Mouse (Mus musculus) yolk sac, embryonic 10.5 days (tissue): Measurements from ENCODE around the gene Gfpt1.

Source experiments
- DNase-seq: peaks from one replicate; pipeline ENCODE4 v3.0.0-alpha.2; 2017; ENCODE audit warnings: low spot score

The Gfpt1 gene

GRCm38 (mm10) chr6:87101281-87101954, 58.8 kb downstream of the Gfpt1 start:
- peak; percentile 59 for DNase-seq

DNA sequence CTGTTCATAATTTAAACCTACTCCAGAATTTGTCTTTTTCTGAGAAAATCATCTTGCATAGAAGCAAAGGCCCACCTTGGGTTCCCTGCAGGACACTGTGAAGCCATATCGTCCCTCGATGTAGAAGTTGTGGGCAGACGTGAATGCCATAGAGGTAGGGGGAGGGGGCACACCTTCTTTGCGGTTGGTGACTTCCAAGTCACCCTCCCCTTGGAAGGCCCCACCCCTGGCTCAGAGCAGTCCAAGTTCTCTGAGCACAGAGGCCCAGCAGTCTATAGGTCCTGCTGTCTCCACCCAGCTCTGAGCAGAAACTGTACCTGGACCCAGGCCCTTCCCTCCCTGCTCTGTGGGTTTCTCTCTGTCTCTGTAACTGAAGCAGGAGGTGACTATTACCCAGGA, 59.3 kb downstream of the Gfpt1 start:
- DNase-seq: no peak

DNA sequence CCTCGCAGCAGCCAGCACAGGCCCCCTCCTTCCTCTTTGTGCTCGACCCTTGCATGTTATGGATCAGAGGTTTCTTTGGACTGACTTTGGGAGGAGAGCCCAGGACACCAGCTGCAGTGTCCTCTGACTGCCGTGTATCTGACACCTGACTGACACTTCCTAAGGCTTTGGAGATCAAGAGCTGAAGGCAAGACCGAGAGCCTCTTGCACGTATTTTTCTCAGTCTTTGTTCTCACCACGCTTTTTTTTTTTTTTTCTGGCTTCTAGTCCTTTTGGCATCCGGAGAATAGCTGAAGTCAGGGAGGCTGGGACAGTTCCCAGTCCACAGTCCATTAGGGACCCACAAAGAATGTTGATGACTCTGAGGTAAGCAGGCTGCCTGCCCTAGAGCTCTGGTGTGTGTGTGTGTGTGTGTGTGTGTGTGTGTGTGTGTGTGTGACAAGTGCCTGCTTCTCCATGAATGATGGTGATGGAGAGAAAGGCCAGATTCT, 59.8 kb downstream of the Gfpt1 start:
- DNase-seq: no peak

GRCm38 (mm10) chr6:87103314-87103713, 60.7 kb downstream of the Gfpt1 start:
- no peak for DNase-seq

- DNase-seq: no peak
Measured at GRCm38 (mm10) chr6:87104123-87104796, 61.6 kb downstream of the Gfpt1 start, which contains the start of gene D6Ertd527e. Gene D6Ertd527e (plus strand): TSS chr6:87104746.

DNA sequence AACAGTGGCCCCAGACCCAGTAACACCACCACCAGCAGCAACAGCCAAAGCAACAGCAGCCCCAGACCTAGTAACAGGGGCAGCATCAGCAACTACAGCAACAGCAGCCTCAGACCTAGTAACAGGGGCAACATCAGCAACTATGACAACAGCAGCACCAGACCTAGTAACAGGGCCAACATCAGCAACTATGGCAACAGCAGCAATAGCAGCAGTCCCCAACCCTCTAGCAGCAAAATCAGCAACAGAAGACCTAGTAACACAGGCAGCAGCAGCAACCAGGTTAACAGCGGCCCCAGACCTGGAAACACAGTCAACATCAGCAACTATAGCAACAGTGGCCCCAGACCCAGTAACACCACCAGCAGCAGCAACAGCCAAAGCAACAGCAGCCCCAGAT, 68.8 kb downstream of the Gfpt1 start:
- DNase-seq: no peak

DNA sequence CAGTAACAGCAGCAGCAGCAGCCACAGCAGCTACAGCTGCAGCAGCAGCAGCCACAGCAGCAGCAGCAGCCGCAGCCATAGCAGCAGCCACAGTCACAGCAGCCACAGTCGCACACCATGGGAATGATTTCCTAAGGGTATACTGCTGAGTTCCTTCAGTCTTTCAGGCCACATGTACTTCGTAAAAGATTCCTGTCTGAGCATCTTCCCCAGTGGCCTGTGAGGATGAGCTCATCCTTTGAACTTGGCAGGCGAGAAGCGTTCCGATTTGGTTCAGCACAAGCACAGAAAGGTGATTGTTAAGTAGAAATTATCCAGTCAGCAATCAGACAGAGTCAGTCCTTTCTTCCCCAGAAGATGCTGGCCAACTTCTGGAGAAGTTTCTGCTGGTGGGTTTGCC, 69.5 kb downstream of the Gfpt1 start:
- DNase-seq: no peak

GRCm38 (mm10) chr6:87115981-87116380, 73.3 kb downstream of the Gfpt1 start:
- DNase-seq: no peak

GRCm38 (mm10) chr6:87116596-87116995, 74.0 kb downstream of the Gfpt1 start:
- no peak for DNase-seq

DNA sequence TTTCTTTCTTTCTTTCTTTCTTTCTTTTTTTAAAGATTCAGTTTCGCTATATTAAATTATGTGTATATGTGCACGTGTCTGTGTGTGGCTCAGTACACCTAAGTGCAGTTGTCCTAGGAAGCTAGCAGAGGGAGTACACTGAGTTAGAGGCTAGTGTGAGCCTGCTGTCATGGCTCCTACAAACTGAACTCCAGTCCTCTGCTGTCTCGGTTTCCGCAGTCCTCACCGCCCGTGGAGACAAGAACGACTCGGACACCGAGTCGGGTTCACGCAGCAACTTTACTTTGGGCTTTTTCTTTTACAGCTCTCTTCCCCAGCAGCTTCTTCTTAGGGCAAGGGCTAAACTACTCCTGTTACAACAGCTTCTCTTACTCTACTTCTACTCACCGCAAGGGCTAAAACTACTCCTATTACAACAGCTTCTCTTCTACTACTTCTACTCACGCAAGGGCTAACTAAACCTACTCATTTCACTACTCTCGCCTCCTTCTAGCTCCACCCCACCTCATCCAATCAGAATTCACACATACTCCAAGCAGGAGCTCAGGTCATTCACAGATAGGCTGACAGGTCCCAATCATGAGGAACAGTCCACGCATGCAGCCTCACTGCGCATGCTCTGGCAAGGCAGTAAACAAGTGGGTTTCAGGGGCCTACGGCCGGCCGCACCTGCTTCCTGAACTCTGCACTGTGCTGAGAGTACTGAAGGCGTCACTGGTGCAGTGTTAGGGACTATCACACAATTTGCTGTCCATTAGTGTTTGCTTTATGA, 76.6 kb downstream of the Gfpt1 start:
- no peak for DNase-seq

- DNase-seq: peak; percentile 21
Measured at GRCm38 (mm10) chr6:87119975-87120374, 77.3 kb downstream of the Gfpt1 start.

GRCm38 (mm10) chr6:87120661-87121060, 78.0 kb downstream of the Gfpt1 start:
- DNase-seq: no peak

DNA sequence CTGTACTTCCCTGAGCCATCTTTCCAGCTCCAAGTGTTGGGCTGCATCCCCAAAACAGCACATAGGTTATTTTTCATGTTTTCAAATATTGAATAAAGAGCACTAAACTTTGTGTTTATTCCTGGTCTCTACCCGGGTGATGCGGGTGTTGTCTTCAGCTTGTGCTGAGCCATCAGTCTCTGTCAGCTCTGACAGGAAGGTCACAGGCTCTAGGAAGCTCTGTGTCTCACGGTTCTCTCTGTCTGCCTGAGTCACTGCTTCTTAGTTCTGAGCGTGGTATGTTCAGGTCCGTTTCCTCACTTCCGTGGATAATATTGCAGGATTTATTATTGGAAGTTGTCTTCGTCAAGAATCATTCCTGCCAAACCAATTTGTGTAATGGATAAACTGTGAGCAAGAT, 79.3 kb downstream of the Gfpt1 start:
- no peak for DNase-seq

DNA sequence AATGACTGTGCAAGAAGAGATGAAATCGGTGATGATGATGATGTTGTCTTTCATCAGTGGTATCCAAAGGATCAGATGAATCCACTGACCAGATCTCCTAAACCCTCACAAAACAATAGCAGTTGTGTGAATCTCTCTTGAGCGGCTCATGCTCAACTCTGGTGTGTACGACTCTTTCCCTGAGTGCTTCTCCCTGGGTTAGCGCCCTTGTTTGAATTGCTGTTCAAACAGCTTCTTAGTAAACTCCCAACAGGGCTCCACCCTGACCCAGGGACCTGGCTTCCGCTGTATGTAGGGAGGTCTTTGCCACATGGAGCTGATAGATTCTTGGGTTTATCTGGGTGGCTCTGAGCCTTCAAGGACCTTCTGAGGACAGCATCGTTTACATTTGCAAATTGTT, 80.8 kb downstream of the Gfpt1 start:
- no peak for DNase-seq

GRCm38 (mm10) chr6:87123973-87124372, 81.3 kb downstream of the Gfpt1 start:
- no peak for DNase-seq

- DNase-seq: peak; percentile 51
Measured at GRCm38 (mm10) chr6:87127049-87127753, 84.6 kb downstream of the Gfpt1 start.

GRCm38 (mm10) chr6:87129861-87130260, 87.2 kb downstream of the Gfpt1 start:
- no peak for DNase-seq

DNA sequence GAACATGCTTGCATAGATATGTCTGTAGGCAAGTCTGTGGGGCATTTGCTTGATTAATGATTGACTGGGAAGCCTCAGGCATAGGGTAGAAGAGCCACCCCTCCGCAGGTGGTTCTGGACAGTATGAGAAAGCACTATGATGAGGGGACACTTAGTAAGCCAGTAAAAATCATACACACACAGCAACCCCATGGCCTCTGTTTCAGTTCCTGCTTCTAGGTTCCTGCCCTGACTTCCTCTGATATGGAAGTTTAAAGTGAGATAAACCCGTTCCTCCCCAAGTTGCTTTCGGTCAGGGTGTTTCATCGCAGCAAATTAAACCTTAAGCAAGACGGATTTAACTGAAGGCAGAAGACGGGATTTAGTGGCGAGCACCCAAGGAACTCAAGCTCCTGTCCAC, 88.0 kb downstream of the Gfpt1 start:
- DNase-seq: no peak

DNA sequence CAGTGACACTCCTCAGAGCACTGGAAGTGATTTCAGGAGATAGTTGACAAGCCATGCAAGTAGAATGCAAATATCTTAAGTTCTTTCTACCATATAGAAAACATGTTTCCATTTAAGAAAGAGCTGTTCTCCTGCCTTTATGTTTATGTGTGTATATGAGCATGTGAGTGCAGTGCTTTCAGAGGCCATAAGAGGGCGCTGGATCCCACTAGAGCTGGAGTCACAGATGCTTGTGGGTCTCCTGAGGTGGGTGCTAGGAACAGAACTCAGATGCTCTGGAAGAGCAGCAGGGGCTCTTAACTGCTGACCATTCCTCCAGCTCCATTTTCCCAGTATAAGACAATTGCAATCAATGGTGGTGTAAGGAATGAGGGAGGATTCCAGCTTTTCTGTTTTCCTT, 88.4 kb downstream of the Gfpt1 start:
- DNase-seq: no peak

GRCm38 (mm10) chr6:87133520-87133919, 90.9 kb downstream of the Gfpt1 start:
- DNase-seq: no peak

DNA sequence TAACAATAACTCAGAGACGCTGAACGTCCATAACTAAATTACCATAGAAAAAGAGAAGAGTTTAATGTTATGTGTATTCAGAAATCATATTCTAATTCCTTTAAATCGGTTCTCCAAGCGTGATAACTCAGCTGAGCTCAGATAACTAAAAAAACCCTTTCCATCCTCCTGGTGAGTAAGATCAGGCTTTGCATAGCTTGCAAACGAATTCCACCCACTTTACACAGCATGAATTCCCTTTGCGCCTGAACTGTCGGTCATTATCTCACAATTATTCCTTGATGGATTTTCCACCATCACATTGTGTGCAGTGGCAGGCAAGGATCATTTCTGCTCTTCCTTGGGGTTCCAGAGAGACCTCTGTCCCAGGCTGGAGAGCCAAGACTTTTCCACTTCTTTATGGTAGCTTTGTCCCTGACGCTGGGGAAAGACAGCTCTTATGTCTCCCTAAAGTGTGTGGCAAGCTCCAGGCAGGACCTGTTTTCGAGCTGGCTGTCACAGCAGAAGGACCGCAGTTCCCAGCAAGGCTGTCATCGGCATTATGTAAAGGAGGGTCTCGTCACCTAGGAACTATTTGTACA, 91.4 kb downstream of the Gfpt1 start:
- no peak for DNase-seq

GRCm38 (mm10) chr6:87138479-87138878, 95.8 kb downstream of the Gfpt1 start:
- DNase-seq: no peak
